Mouse (Mus musculus) ES-E14 (cell line): ENCODE results near the gene Josd2. TPM values are rescaled to one million over a fixed set of nuclear protein-coding genes. Genes with fewer than 3 reads are reported as not detected.

Experiments
- DNase-seq: peaks from one replicate; pipeline ENCODE4 v3.0.0-alpha.2; 2013; ENCODE audit warnings: low read depth, low spot score
- H3K27ac ChIP-seq: 2 replicates; pipeline ENCODE4 v1.5.1; 2012; ENCODE audit warnings: low read depth, mild to moderate bottlenecking, low read length, moderate library complexity, mixed read lengths; ENCODE audit not compliant: poor library complexity, insufficient read depth, severe bottlenecking
- H3K36me3 ChIP-seq: 2 replicates; pipeline ENCODE4 v1.6.1; 2012; ENCODE audit warnings: mild to moderate bottlenecking, low read length, moderate library complexity, mixed read lengths; ENCODE audit not compliant: control insufficient read depth, poor library complexity, insufficient read depth, severe bottlenecking
- H3K4me1 ChIP-seq, 2 experiments: fragments of 150-350 bp in 1 of 2; sonication (generic) in 1 of 2; 2 replicates each; pipeline ENCODE4 v1.6.1; 2012; ENCODE audit warnings: low read length in 2 of 2, mild to moderate bottlenecking in 1 of 2, mixed read lengths in 1 of 2; ENCODE audit not compliant: control insufficient read depth in 2 of 2, insufficient read depth in 2 of 2, poor library complexity in 1 of 2
- H3K4me3 ChIP-seq, 2 experiments: fragments of 150-350 bp in 1 of 2; sonication (generic) in 1 of 2; 2 replicates each; pipeline ENCODE4 v1.5.1; 2012; ENCODE audit warnings: low read length in 2 of 2, low read depth in 1 of 2, mild to moderate bottlenecking in 1 of 2, mixed read lengths in 1 of 2; ENCODE audit not compliant: insufficient read depth in 1 of 2, poor library complexity in 1 of 2, severe bottlenecking in 1 of 2
- H3K9ac ChIP-seq: 2 replicates; pipeline ENCODE4 v1.6.1; 2012; ENCODE audit warnings: low read depth, mild to moderate bottlenecking, low read length, mixed read lengths; ENCODE audit not compliant: poor library complexity, insufficient read depth, severe bottlenecking
- H3K9me3 ChIP-seq: fragments of 150-350 bp; sonication (generic); 2 replicates; pipeline ENCODE4 v1.6.1; 2012; ENCODE audit warnings: low read depth, mild to moderate bottlenecking, low read length; ENCODE audit not compliant: control insufficient read depth, insufficient read depth
- CHD2 ChIP-seq: IDR thresholded peaks from 2 replicates; pipeline ENCODE4 v1.6.1; 2014; ENCODE audit warnings: mild to moderate bottlenecking, low read depth, low read length, inconsistent platforms
- HCFC1 ChIP-seq: IDR thresholded peaks from 2 replicates; pipeline ENCODE4 v1.6.1; 2012; ENCODE audit warnings: low read length, inconsistent platforms, borderline replicate concordance; ENCODE audit not compliant: insufficient read depth
- MAFK ChIP-seq: IDR thresholded peaks from 2 replicates; pipeline ENCODE4 v1.6.1; 2014; ENCODE audit warnings: mild to moderate bottlenecking, low read depth, low read length, inconsistent platforms; ENCODE audit not compliant: insufficient read depth
- ZC3H11A ChIP-seq: IDR thresholded peaks from 2 replicates; pipeline ENCODE4 v1.6.1; 2012; ENCODE audit warnings: low read depth, mild to moderate bottlenecking, inconsistent platforms, low read length, borderline replicate concordance
- ZNF384 ChIP-seq: IDR thresholded peaks from 2 replicates; pipeline ENCODE4 v1.6.1; 2012; ENCODE audit warnings: low read depth, low read length, inconsistent platforms
- in situ Hi-C, 2 experiments: fragments of 600-800 bp; cut with MboI; formaldehyde crosslinking; loops; one replicate each; pipeline ENCODE4 v1.15.1; 2025; ENCODE audit warnings: low sequenced_read_pairs in 2 of 2, inconsistent platforms in 1 of 2; ENCODE audit not compliant: unreplicated experiment in 2 of 2
- total RNA-seq: library from RNA; depleted of rRNA; stranded (reverse); fragments of 300-350 nt; gene quantifications from 2 replicates; pipeline ENCODE4 v1.2.3, GENCODE M21; 2012

The Josd2 gene
- total RNA-seq, 1 experiment, result 18.9 TPM

GRCm38 (mm10) chr7:44472558-44472885 is 4.7 kb downstream of the Josd2 start:
- Histone ChIP-seq H3K27ac (no peak overlapping the region), H3K4me1 (peaks cover 0 to 15% of the 10 kb centered on the region in 2 experiments; a peak in 1 of 4 replicates), H3K4me3 (no peak overlapping the region), H3K9ac (no peak overlapping the region), H3K36me3 (no peaks in the 10 kb centered on the region), H3K9me3 (no peaks in the 10 kb centered on the region)
- DNase-seq, result no peak
- in situ Hi-C loops, result no loop called here
- no peak for TF ChIP-seq HCFC1
- no peak for TF ChIP-seq MAFK
- no peak for TF ChIP-seq CHD2
- TF ChIP-seq ZC3H11A, result no peak
- TF ChIP-seq ZNF384, result no peak

- Histone ChIP-seq H3K36me3 (no peaks in the 10 kb centered on the region), H3K4me1 (peaks cover 0 to 15% of the 10 kb centered on the region in 2 experiments; a peak in 1 of 4 replicates), H3K4me3 (no peak overlapping the region)
Observed at GRCm38 (mm10) chr7:44472961-44473646, 5.3 kb downstream of the Josd2 start.

GRCm38 (mm10) chr7:44474419-44474818 is 6.6 kb downstream of the Josd2 start:
- H3K4me3 ChIP-seq, result no peak overlapping the region
- no peak overlapping the region for H3K27ac ChIP-seq
- H3K9ac ChIP-seq, result no peak overlapping the region
- no peaks in the 10 kb centered on the region for H3K36me3 ChIP-seq
- H3K9me3 ChIP-seq, result no peaks in the 10 kb centered on the region
- H3K4me1 ChIP-seq, result peaks cover 0 to 9% of the 10 kb centered on the region in 2 experiments; a peak in 1 of 4 replicates
- TF ChIP-seq CHD2 (no peak), ZNF384 (no peak), ZC3H11A (no peak), HCFC1 (no peak), MAFK (no peak)
- DNase-seq, result no peak
- in situ Hi-C loops, result no loop called here

More at GRCm38 (mm10) chr7:44472961-44473646, 5.3 kb downstream of the Josd2 start:
- no peak for TF ChIP-seq MAFK
- TF ChIP-seq HCFC1, result no peak
- TF ChIP-seq CHD2, result no peak
- TF ChIP-seq ZNF384, result no peak
- TF ChIP-seq ZC3H11A, result no peak
- H3K9ac ChIP-seq, result no peak overlapping the region
- no peaks in the 10 kb centered on the region for H3K9me3 ChIP-seq
- no peak overlapping the region for H3K27ac ChIP-seq
- in situ Hi-C loops, result no loop called here
- no peak for DNase-seq

GRCm38 (mm10) chr7:44475046-44475614 is 7.3 kb downstream of the Josd2 start:
- Histone ChIP-seq H3K36me3 (no peaks in the 10 kb centered on the region), H3K27ac (no peak overlapping the region), H3K4me3 (no peak overlapping the region), H3K4me1 (peaks cover 0 to 9% of the 10 kb centered on the region in 2 experiments; a peak in 1 of 4 replicates), H3K9me3 (no peaks in the 10 kb centered on the region), H3K9ac (no peak overlapping the region)
- DNase-seq, result no peak
- TF ChIP-seq HCFC1 (no peak), ZC3H11A (no peak), MAFK (no peak), ZNF384 (no peak), CHD2 (no peak)
- in situ Hi-C loops, result no loop called here
